Mouse (Mus musculus): ENCODE data around the gene Rnf115. TPM values are rescaled to one million over a fixed set of nuclear protein-coding genes. Genes with fewer than 3 reads are reported as not detected.

Gene Rnf115
- total RNA-seq, 2 experiments from 2014 or later = 49.0 to 58.9 TPM

DNA sequence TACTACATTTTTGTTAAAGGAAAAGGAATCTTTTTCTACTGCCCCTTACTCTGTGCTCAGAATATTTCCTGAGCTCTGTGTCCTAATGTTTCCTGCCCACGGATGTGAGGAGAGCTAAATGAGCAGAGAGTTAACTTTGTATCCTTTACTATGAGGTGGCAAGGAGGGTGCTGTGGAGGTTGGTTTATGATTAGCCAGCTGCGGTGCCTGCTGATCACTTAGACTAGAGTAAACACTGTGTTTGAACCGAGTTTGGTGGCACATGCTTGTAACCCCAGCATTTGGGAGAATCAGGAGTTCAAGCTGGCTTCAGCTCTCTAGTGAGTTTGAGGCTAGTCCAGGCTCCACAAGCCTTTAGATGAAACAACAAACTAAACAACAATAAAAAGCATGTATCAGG is 49.7 kb downstream of the Rnf115 start:
- no peak for DNase-seq

- DNase-seq = no peak
These were observed 54.8 kb downstream of the Rnf115 start for GRCm38 (mm10) chr3:96782236-96782635.

- DNase-seq = no peak
These were observed 60.3 kb downstream of the Rnf115 start for GRCm38 (mm10) chr3:96787784-96788183.

DNA sequence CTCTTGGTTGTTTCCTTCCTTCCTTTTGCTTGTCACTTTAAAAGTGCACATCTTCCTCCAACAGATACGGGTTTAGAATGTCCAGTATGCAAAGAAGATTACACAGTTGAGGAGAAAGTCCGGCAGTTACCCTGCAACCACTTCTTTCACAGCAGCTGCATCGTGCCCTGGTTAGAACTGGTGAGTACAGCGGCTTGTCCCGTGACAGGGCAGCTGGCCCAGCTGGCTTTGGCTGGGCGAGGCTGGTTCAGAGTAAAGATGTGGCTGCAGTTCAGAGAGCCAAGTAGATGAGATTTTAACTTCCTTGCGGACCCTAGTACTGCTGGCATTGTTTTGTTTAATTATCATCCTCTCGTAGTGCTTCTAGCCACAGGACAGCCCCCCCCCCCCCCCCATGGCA is 61.0 kb downstream of the Rnf115 start:
- peak; percentile 24 for DNase-seq

GRCm38 (mm10) chr3:96800254-96800653 is 72.8 kb downstream of the Rnf115 start:
- no peak for DNase-seq

GRCm38 (mm10) chr3:96802214-96802613 is 74.8 kb downstream of the Rnf115 start:
- no peak for DNase-seq

- DNase-seq = no peak
These were observed 80.7 kb downstream of the Rnf115 start for GRCm38 (mm10) chr3:96808136-96808535.

- DNase-seq = no peak
These were observed 81.2 kb downstream of the Rnf115 start for GRCm38 (mm10) chr3:96808651-96809050.

DNA sequence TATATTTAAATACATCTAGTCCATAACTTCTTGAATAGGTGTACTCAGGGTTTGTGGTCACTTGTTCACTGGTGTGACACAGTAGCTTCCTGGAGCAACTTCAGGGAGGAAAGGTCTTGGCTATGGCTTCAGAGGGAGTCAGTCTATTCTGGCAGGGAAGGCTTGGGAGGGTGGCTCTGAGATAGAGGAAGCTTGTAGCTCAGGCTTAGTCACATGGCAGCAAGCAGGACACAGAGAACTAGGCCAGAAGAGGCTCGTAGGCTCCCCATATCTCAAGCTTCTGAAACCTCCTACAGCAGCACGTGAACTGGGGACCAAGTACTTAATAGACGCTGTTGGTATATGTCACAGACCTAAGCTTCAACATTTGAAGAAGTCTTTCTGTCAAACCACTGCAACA is 83.8 kb downstream of the Rnf115 start:
- DNase-seq = no peak

- DNase-seq = peak; percentile 87
These were observed 85.1 kb downstream of the Rnf115 start for GRCm38 (mm10) chr3:96812395-96813091.

GRCm38 (mm10) chr3:96813106-96813505 is 85.6 kb downstream of the Rnf115 start:
- DNase-seq = peak; percentile 12

DNA sequence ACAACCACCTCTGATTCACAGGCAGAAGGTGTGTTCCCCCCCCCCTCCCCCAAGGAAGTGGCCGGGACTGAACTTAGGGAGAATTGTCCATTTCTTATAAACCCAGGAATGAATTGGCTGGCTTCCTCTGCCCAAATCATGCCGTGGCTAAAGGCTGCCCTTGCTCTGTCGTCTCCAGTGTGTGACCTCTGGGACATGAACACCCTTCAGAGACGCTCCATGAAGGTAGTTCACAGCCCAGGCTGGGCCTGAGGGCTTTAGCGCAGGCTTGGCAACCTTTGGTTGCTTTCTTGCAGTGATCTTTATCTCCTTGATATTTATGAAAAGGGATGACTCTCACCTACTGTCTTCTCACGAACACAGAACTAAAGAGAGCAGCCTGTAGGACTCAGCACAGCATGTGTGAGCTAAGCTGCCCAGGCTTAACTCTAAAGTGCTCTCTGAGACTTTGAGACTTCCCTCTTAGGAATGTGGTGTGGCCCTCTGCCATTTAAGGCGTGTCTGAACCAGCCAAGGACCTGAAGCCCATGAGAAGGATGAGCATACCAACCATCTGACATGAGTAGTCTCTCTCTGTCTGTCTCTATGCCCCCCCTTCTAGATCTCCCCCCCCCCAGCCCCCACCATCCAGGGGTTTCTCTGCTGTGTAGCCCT is 86.3 kb downstream of the Rnf115 start:
- no peak for DNase-seq

DNA sequence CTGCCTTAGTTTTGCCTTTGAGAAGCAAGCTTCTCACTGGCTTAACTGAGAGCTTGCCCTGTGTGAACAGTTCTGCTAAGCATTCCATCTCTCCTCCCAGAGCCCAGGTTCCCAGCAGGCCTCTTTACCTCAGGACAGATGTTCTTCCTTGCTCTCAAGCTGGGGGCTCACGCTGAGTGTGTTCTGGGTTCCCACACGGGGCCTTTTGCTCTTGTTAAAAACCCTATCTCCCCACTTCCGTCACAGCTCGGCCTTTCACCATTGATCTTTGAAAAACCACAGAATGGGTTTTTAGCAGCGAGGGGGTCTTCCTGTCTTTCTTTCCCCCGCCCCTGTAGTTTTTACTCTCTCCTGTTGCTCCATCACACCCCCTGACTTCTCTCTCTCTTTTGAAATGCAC is 86.9 kb downstream of the Rnf115 start:
- no peak for DNase-seq

DNA sequence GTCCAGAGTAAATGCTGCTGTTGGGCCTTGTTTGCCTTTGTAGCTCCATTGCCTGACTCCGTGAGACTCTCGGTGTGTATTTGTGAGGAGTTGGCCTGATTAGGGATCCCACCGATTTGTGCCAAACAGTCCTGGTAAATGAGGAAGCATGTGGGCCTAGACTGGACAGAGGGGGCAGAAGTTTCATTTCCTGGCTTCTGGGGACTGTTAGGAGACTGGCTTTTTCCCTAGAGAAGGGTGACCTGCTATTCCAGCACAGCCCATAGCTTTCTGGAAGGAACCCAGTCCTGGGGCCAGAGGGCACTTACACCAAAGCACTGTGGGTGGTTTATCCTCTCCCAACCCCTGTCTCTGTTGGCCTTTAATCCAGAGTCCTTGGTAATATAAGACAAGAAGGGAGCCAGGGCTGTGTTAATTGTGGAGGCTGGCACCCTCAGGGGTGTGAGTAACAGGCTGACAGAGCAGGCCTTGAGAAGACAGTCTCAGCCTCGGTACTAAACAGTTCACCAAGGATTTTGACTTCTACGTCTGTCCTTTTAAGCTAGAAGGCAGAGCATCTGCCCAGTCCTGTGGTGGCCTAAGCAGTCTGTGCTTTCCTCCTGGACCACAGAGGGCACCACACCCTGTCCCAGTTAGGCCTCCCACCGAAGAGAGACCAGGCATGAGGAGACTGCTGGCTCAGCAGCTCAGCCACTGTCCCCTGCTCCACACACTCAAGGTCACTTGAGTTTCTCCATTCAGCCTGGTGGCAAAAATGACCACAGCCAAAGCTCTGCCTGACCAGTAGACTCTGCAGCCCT is 92.9 kb downstream of the Rnf115 start:
- no peak for DNase-seq

DNA sequence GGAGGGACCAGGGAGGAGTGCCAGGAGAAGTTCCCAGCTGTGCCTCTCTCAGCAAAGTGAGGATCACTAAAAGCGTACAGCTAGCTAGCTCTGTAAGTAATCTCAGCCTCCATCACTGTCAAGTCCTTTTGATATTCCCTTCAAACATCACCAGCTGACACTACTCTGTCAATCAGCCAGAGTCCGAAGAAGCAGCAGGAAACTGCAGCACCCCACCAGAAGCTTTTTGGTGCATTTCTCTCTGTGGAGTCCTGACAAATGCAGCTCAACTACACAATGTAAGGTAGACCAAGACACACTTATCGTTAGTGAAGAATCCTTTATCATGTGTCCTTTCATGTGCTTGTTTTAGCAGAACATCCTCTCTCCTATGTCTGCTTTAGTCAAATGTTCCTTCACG is 94.1 kb downstream of the Rnf115 start:
- no peak for DNase-seq

GRCm38 (mm10) chr3:96823701-96824100 is 96.2 kb downstream of the Rnf115 start:
- DNase-seq = no peak

- no peak for DNase-seq
These were observed 97.2 kb downstream of the Rnf115 start for GRCm38 (mm10) chr3:96824614-96825013.

- DNase-seq = no peak
These were observed 97.8 kb downstream of the Rnf115 start for GRCm38 (mm10) chr3:96825261-96825660.

DNA sequence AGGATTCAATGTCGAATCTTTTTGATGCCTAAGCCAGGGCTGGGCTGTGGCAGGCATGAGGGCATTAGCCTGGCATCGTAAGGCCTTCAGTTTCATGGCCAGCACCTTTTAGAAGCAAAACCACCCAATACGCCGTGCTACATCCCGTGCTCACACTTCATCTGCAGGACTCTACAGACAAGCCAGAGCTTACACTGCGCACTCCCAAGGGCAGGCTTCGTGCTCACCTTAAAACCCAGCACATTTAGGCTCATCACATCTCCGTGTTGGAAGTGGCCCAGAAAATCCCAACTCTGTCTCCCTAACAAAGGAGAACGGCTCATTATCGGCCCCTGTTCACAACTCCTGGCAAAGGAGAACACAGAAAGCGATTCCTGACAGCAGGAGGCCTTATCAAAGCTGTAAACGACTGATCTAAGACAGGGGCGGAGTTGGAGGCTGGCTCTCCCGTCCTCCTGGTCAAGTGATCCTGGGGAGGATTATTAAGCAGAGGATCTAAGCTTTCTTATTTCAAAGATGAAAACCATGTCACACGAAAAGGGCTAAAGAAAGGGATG is 100.9 kb downstream of the Rnf115 start:
- DNase-seq = no peak

- DNase-seq = no peak
These were observed 101.5 kb downstream of the Rnf115 start, which contains the start of the genes Pdzk1 and Cd160 for GRCm38 (mm10) chr3:96828984-96829383. Pdzk1 (plus strand) TSS chr3:96829284. Cd160 (minus strand) TSS chr3:96829351.

DNA sequence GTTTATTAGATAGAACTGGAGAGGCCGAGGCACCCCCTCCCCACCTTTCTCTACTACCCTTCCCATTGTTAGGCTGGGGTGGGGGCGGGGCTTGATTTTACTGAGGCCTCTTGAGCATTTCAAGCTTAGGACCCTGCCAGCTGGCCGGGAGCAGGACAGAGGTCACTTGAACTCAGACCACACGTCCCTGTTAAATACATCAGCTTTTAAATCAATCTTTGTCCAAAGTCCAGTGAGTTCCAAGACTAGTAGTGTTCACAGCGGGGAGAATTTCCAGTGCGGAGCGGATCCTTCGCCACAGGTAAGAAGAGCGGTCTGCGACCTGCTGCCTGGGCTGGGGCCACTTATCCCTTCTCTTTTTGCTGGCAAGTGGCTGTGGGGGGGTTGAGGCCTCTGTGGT is 102.4 kb downstream of the Rnf115 start:
- no peak for DNase-seq

DNA sequence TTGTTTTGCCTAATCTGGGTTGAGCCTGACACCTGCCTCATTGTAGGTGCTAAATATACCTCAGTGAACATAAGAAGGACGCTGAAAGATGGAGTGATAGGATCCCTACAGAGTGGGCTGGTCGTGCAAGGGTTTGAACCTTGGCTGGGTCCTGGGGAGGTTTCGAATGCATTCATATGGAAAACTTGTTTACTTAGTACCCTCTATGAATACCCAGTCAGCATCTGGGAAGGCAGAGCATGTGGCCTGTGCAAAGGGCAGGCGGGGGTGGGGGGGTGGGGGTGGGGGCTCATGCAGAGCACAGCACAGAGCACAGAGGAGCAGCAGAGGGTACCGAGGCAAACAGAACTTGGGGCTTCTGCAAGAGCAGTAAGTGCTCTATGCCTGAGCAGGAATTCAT is 105.5 kb downstream of the Rnf115 start:
- DNase-seq = no peak

All from gastrocnemius, postnatal 10 days (tissue).